Mouse (Mus musculus) liver, embryonic 13.5 days (tissue): ENCODE measurements at regions not wholly inside any gene's neighbourhood (a gene's known extent, or its start where the extent isn't known, plus 50 kb on each side); places are given as distances from the start of the nearest gene placed in this dataset.

Experiments used
- ATAC-seq: fragments of 200-750 bp; cut with Nextera tagmentation; 2 replicates; pipeline ENCODE4 v1.8.0; 2017; ENCODE audit warnings: low read depth, mild to moderate bottlenecking, moderate number of reproducible peaks, moderate library complexity
- DNase-seq: peaks from one replicate; pipeline ENCODE4 v3.0.0; 2022
- H3K27ac ChIP-seq: fragments of 300-500 bp; sonication (generic); 2 replicates; pipeline ENCODE4 v1.5.1; 2015; ENCODE audit warnings: moderate library complexity, mild to moderate bottlenecking, inconsistent platforms
- H3K27me3 ChIP-seq: fragments of 300-500 bp; sonication (generic); 2 replicates; pipeline ENCODE4 v1.6.1; 2015; ENCODE audit warnings: mild to moderate bottlenecking, inconsistent platforms
- H3K36me3 ChIP-seq: fragments of 300-500 bp; sonication (generic); 2 replicates; pipeline ENCODE4 v1.6.1; 2015; ENCODE audit warnings: mild to moderate bottlenecking, inconsistent platforms
- H3K4me1 ChIP-seq: fragments of 300-500 bp; sonication (generic); replicated peaks from 2 replicates; pipeline ENCODE4 v1.6.1; 2015; ENCODE audit warnings: inconsistent platforms
- H3K4me2 ChIP-seq: fragments of 300-500 bp; sonication (generic); 2 replicates; pipeline ENCODE4 v1.6.1; 2015; ENCODE audit warnings: inconsistent platforms, mild to moderate bottlenecking, moderate library complexity
- H3K4me3 ChIP-seq: fragments of 300-500 bp; sonication (generic); replicated peaks from 2 replicates; pipeline ENCODE4 v1.5.1; 2015; ENCODE audit warnings: mild to moderate bottlenecking, inconsistent platforms
- H3K9ac ChIP-seq: fragments of 300-500 bp; sonication (generic); 2 replicates; pipeline ENCODE4 v1.6.1; 2015; ENCODE audit warnings: mild to moderate bottlenecking, inconsistent platforms
- H3K9me3 ChIP-seq: fragments of 300-500 bp; sonication (generic); replicated peaks from 2 replicates; pipeline ENCODE4 v1.6.1; 2016; ENCODE audit warnings: inconsistent platforms
- WGBS: fragments of 180-500 bp; shearing (Covaris S2); methylation state at CpG from one replicate; pipeline ENCODE4 v1.1.7; 2015; ENCODE audit not compliant: insufficient replicate concordance; 5-methylcytosine and 5-hydroxymethylcytosine counted together

GRCm38 (mm10) chr4:142496605-142497004 lies 257.4 kb upstream of the Kazn start:
- Histone ChIP-seq H3K9ac (no peak overlapping the region), H3K36me3 (no peaks in the 10 kb centered on the region), H3K9me3 (peaks cover 3% of the 10 kb centered on the region; the same call in 1 of the 2 replicates), H3K4me1 (no peaks in the 10 kb centered on the region), H3K27me3 (no peaks in the 10 kb centered on the region), H3K4me2 (no peak overlapping the region), H3K4me3 (no peak overlapping the region), H3K27ac (no peak overlapping the region)
- no peak for ATAC-seq
- no peak for DNase-seq
- WGBS: 43% methylated on average over 12 of the region's 12 CpGs

GRCm38 (mm10) chr4:142492926-142493492 lies 253.8 kb upstream of the Kazn start:
- 70% methylated on average over 10 of the region's 10 CpGs for WGBS
- no peaks in the 10 kb centered on the region for H3K27me3 ChIP-seq

DNA sequence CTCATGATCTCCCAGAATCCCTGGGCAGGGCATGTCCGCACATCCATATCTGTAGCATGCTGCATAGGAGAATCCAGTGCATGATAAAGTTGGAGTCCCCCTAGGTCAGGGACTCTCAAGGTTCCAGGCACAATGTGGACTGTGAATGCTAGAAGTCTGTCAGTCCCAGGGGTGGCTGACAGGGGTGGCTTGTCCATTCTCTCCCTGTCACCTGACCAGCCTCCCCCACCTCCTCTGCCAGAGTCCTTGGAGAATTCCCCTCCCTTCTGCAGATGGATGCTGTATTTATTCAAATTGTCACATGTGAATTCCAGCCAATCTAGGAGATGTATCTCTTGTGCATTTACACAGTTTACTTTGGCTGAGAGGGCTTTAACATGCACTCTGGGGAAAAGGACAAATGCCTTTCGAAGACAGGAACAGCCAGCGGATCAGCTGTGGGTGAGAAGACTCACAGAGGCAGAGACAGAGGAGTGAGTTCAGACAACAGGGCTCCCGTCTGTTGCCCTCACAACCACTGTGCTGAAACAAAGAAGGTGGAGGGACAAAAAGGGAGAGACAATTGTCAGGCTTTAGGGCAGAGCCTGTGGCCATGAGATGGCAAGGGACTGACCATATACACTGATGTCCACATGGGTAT lies 246.7 kb upstream of the Kazn start:
- DNase-seq (no peak), ATAC-seq (no peak)
- Histone ChIP-seq H3K36me3 (no peaks in the 10 kb centered on the region), H3K27me3 (no peaks in the 10 kb centered on the region), H3K4me1 (no peaks in the 10 kb centered on the region), H3K4me3 (no peak overlapping the region), H3K9ac (no peak overlapping the region), H3K4me2 (no peak overlapping the region), H3K9me3 (no peaks in the 10 kb centered on the region), H3K27ac (no peak overlapping the region)
- WGBS: 64% methylated on average over 4 of the region's 4 CpGs

More at GRCm38 (mm10) chr4:142492926-142493492, 253.8 kb upstream of the Kazn start:
- ATAC-seq: no peak
- 0 out of 2 replicates have a peak, but pooled peaks cover 3% of the 10 kb centered on the region for H3K9me3 ChIP-seq
- H3K36me3 ChIP-seq: no peaks in the 10 kb centered on the region
- H3K4me1 ChIP-seq: no peaks in the 10 kb centered on the region
- no peak overlapping the region for H3K4me3 ChIP-seq
- no peak overlapping the region for H3K9ac ChIP-seq
- H3K4me2 ChIP-seq: no peak overlapping the region
- DNase-seq: no peak
- no peak overlapping the region for H3K27ac ChIP-seq

DNA sequence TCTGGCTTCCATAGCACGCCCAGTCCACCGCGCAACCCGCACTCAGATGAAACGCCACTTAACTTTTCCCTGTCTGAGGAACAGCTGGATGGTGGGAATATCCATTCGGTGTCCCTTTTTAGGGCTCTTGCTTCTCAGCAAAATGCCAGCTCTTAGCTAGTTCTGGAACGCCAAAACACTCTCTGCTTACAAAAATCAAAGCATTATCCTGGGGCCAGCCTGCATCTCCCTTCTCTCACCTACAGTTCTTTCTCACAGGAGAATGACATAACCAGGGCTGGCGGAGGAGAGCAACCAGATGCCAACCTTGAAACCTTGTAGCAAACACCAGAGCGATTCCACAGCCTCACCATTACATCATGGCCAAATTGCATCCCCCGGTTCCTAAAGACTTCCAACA lies 236.4 kb upstream of the Kazn start:
- H3K9me3 ChIP-seq: no peaks in the 10 kb centered on the region
- WGBS: 70% methylated on average over 10 of the region's 10 CpGs
- H3K4me2 ChIP-seq: no peak overlapping the region
- no peak overlapping the region for H3K27ac ChIP-seq
- no peak for DNase-seq
- peaks cover 11% of the 10 kb centered on the region; the same call in 1 of the 2 replicates for H3K27me3 ChIP-seq
- H3K36me3 ChIP-seq: no peaks in the 10 kb centered on the region
- ATAC-seq: no peak
- no peak overlapping the region for H3K4me3 ChIP-seq
- no peaks in the 10 kb centered on the region for H3K4me1 ChIP-seq
- H3K9ac ChIP-seq: no peak overlapping the region

- H3K4me2 ChIP-seq: no peak overlapping the region
- H3K27me3 ChIP-seq: peaks cover 11% of the 10 kb centered on the region; the same call in 1 of the 2 replicates
- H3K36me3 ChIP-seq: no peaks in the 10 kb centered on the region
- H3K4me1 ChIP-seq: no peaks in the 10 kb centered on the region
- no peaks in the 10 kb centered on the region for H3K9me3 ChIP-seq
- no peak overlapping the region for H3K4me3 ChIP-seq
- no peak overlapping the region for H3K27ac ChIP-seq
- WGBS: 78% methylated on average over 7 of the region's 7 CpGs
- H3K9ac ChIP-seq: no peak overlapping the region
- no peak for ATAC-seq
- DNase-seq: no peak
Observed at GRCm38 (mm10) chr4:142474626-142475025, 235.4 kb upstream of the Kazn start.

DNA sequence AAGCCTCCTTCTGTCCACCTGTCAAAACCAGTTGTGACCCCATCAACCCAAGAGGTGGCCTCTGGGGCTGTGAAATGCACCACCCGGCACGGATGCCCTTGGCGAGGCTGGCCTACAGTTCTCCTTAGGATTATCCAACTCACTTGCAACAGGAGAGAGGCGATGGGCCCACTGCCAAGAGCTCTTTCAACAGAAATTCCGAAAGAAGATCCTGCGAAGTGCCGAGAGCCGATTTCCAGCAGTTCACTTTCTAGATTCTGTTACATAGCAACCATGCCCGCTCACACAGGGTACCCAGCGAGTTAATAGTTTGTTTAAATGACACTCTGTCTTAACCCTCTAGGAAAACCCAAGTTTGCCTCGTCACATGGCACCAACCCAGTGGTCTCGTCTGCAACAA lies 234.8 kb upstream of the Kazn start:
- Histone ChIP-seq H3K4me3 (no peak overlapping the region), H3K36me3 (no peaks in the 10 kb centered on the region), H3K4me2 (no peak overlapping the region), H3K9ac (no peak overlapping the region), H3K9me3 (no peaks in the 10 kb centered on the region), H3K4me1 (no peaks in the 10 kb centered on the region), H3K27me3 (peaks cover 11% of the 10 kb centered on the region; the same call in 1 of the 2 replicates), H3K27ac (no peak overlapping the region)
- DNase-seq (no peak), ATAC-seq (no peak)
- 56% methylated on average over 12 of the region's 12 CpGs for WGBS

GRCm38 (mm10) chr4:142473284-142473683 lies 234.1 kb upstream of the Kazn start:
- no peak for ATAC-seq
- DNase-seq: no peak
- Histone ChIP-seq H3K4me3 (no peak overlapping the region), H3K9ac (no peak overlapping the region), H3K27ac (no peak overlapping the region), H3K4me1 (no peaks in the 10 kb centered on the region), H3K36me3 (no peaks in the 10 kb centered on the region), H3K9me3 (no peaks in the 10 kb centered on the region), H3K27me3 (peaks cover 11% of the 10 kb centered on the region; the same call in 1 of the 2 replicates), H3K4me2 (no peak overlapping the region)
- WGBS: 62% methylated on average over 8 of the region's 8 CpGs

DNA sequence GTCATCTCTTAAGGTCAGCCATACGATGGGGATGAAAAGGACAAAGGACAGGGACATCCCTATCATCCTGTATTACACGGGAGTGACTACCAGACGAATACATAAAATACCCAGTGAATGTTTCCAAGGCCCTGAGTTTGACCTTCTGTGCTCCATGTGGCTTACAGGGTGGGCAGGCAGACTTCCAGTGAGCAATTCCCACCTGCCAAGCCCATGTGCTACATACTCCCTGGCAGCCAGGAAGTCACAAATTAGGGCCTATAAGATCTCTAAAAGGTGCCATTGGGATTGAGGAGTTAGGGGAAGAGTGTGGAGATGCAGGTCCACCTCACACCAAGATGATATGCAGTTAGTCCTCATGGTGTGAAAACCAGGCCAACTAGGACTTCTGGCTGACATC lies 233.1 kb upstream of the Kazn start:
- ATAC-seq: no peak
- Histone ChIP-seq H3K36me3 (no peaks in the 10 kb centered on the region), H3K27me3 (peaks cover 11% of the 10 kb centered on the region; the same call in 1 of the 2 replicates), H3K27ac (no peak overlapping the region), H3K4me1 (no peaks in the 10 kb centered on the region), H3K9ac (no peak overlapping the region), H3K9me3 (no peaks in the 10 kb centered on the region), H3K4me3 (no peak overlapping the region), H3K4me2 (no peak overlapping the region)
- WGBS: 68% methylated on average over 3 of the region's 3 CpGs
- no peak for DNase-seq

- Histone ChIP-seq H3K27ac (no peak overlapping the region), H3K36me3 (no peaks in the 10 kb centered on the region), H3K9ac (no peak overlapping the region), H3K27me3 (peaks cover 10% of the 10 kb centered on the region; the same call in 1 of the 2 replicates), H3K4me2 (no peak overlapping the region), H3K4me1 (no peaks in the 10 kb centered on the region), H3K9me3 (no peaks in the 10 kb centered on the region), H3K4me3 (no peak overlapping the region)
- no peak for DNase-seq
- no peak for ATAC-seq
- 64% methylated on average over 6 of the region's 6 CpGs for WGBS
Observed at GRCm38 (mm10) chr4:142470784-142471183, 231.6 kb upstream of the Kazn start.

DNA sequence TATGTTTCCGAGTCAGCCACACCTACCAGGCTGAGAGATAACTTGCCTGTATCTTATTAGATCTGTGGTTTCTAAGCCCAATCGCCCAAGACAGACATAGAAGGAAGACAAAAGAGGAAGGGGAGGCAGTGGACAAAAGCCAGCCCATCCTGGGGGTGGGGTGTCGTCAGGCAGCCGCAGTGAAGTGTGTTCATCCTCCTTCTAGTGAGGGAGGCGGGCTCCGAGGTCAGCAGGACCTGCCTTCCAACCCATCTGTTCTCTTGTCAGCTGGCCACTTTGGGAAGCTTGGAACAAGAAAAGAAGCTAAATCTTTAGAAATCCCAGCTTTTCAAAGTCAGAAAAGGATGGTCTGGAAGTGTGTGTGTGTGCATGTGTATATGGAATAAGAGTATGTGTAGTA lies 228.7 kb upstream of the Kazn start:
- no peaks in the 10 kb centered on the region for H3K4me1 ChIP-seq
- ATAC-seq (no peak), DNase-seq (no peak)
- no peak overlapping the region for H3K4me2 ChIP-seq
- WGBS: 23% methylated on average over 6 of the region's 6 CpGs
- H3K27ac ChIP-seq: no peak overlapping the region
- no peak overlapping the region for H3K9ac ChIP-seq
- H3K36me3 ChIP-seq: no peaks in the 10 kb centered on the region
- H3K9me3 ChIP-seq: peaks cover 6% of the 10 kb centered on the region; the same call in 1 of the 2 replicates
- H3K4me3 ChIP-seq: no peak overlapping the region
- H3K27me3 ChIP-seq: no peaks in the 10 kb centered on the region

DNA sequence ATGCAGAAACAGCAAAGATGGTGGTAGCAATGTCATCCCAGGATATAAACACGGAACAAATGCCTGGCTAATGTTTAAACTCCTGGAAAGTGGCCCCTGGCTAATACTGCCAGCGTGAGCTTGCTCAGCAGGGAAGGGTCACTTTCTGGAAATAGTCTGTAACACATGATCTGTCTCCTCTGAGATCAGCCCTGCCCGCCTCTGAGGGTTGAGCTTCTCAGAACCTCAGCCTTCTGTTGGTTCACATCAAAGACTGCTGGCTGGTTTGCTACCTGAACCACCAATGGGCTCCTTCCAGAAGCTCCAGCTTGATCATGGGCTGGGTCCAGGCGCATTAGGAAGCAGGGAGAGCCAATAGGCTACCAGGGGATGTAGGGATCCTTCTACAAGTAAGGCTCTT lies 226.0 kb upstream of the Kazn start:
- no peaks in the 10 kb centered on the region for H3K36me3 ChIP-seq
- no peak overlapping the region for H3K27ac ChIP-seq
- 61% methylated on average over 4 of the region's 4 CpGs for WGBS
- H3K4me2 ChIP-seq: no peak overlapping the region
- no peaks in the 10 kb centered on the region for H3K4me1 ChIP-seq
- peaks cover 13% of the 10 kb centered on the region for H3K9me3 ChIP-seq
- no peak for DNase-seq
- no peak for ATAC-seq
- H3K27me3 ChIP-seq: no peaks in the 10 kb centered on the region
- H3K4me3 ChIP-seq: no peak overlapping the region
- H3K9ac ChIP-seq: no peak overlapping the region

DNA sequence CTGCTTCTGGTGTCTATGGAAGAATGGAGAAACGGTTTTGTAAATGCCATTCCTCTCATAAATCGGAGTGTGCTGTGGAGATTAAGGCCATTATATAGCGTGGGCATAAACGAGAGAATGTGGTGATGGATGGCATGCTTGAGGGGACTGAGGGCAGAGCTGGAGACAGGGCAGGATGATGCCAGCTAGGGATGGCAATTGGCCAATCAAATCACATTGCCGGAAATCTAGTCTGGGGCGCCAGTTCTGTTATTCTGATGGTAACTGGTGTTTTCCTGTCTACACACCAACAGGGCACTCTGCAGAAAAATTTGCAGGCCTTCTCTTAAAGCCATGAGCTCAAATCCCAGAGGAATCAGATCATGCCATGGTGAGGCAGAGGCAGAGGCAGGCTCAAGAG lies 224.9 kb upstream of the Kazn start:
- DNase-seq: no peak
- 77% methylated on average over 6 of the region's 6 CpGs for WGBS

More for the DNA sequence above, 224.9 kb upstream of the Kazn start:
- H3K4me2 ChIP-seq: no peak overlapping the region
- ATAC-seq: no peak
- no peaks in the 10 kb centered on the region for H3K4me1 ChIP-seq
- H3K27me3 ChIP-seq: no peaks in the 10 kb centered on the region
- no peak overlapping the region for H3K4me3 ChIP-seq
- H3K9ac ChIP-seq: no peak overlapping the region
- H3K36me3 ChIP-seq: no peaks in the 10 kb centered on the region
- no peak overlapping the region for H3K27ac ChIP-seq
- H3K9me3 ChIP-seq: peaks cover 13% of the 10 kb centered on the region
